Mouse (Mus musculus): ENCODE measurements around the gene Vmn1r168.
"Not testable (repeated sequence)": the region's sequence is repeated elsewhere in the genome, so short reads cannot be mapped to it uniquely, and the experiment has no call there.

Gene Vmn1r168

DNA sequence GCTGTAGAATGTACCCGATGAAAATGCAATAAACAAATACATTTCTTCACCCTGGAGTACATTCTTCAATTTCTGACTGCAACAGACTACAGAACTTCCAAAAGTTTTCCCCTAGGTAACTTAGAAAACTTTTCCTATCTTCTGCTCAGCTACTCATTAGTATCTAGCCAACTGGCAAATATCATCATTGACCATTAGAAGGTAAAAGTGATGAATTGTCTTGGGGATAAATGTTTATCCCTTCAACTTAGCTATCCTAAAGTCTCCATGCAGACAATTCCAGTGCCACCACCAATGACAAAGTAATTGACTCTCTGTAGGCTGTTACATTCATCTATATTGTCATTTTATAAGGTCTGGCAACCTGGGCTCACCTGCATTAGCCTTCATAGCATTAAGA, at the start of gene Vmn1r168:
Gene Vmn1r168 (plus strand): TSS at position 301 of the 400 bp plus-strand sequence.
- DNase-seq = not testable (repeated sequence)

DNA sequence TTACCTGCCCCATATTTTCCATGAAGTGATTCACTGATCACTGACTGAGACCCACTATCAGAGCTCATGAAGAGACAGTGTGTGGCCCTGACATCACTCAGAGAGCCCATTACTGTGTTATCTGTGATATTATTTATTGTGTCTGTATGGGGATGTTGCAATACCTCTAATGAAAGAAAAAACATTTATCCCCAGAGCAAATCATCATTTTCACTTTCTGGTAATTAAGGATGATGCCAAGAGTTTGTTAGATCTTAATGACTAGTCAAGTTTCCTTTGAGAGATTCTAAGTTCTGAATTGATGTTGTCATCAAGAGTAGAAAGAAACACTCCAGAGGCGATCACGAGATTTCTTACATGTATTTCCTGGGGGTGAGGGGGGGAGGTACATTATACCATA, 32.4 kb upstream of the Vmn1r168 start, which contains the start of gene Vmn1r167:
Gene Vmn1r167 (minus strand): TSS at position 101 of the 400 bp plus-strand sequence.
- not testable (repeated sequence) for DNase-seq

DNA sequence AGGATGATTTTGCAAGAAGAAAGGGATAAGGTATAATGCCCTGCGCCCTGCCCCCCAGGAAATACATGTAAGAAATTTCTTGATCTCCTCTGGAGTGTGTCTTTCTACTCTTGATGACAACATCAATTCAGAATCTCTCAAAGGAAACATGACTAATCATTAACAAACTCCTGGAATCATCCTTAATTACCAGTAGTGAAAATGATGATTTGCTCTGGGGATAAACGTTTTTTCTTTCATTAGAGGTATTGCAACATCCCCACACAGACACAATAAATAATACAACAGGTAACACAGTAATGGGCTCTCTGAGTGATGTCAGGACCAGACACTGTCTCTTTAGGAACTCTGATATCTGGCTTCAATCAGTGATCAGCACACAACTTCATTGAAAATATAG, 35.7 kb downstream of the Vmn1r168 start, which contains the start of gene Vmn1r169:
Gene Vmn1r169 (plus strand): TSS at position 301 of the 400 bp plus-strand sequence.
- DNase-seq = not testable (repeated sequence)

Data from cerebellum, postnatal 25 days (tissue).